Mouse (Mus musculus) neural tube, embryonic 11.5 days (tissue): ENCODE data around the gene Sppl2c. TPM values are rescaled to one million over a fixed set of nuclear protein-coding genes. Genes with fewer than 3 reads are reported as not detected.
"Not testable (repeated sequence)": the region's sequence is repeated elsewhere in the genome, so short reads cannot be mapped to it uniquely, and the experiment has no call there.

Experiments used
- ATAC-seq: fragments of 200-750 bp; cut with Nextera tagmentation; 2 replicates; pipeline ENCODE4 v1.8.0; 2017; ENCODE audit warnings: moderate number of reproducible peaks, mild to moderate bottlenecking, moderate TSS enrichment, moderate library complexity; ENCODE audit not compliant: insufficient read depth, low FRiP score, low TSS enrichment
- DNase-seq: peaks from one replicate; pipeline ENCODE4 v3.0.0-alpha.2; 2015; ENCODE audit warnings: low spot score
- H3K27ac ChIP-seq: fragments of 300-500 bp; sonication (generic); 2 replicates; pipeline ENCODE4 v1.5.1; 2014; ENCODE audit warnings: low read depth, mild to moderate bottlenecking, low read length
- H3K27me3 ChIP-seq: fragments of 300-500 bp; sonication (generic); 2 replicates; pipeline ENCODE4 v1.6.1; 2014; ENCODE audit warnings: mild to moderate bottlenecking, low read length, mixed read lengths; ENCODE audit not compliant: control insufficient read depth, insufficient read depth
- H3K36me3 ChIP-seq: fragments of 300-500 bp; sonication (generic); 2 replicates; pipeline ENCODE4 v1.6.1; 2014; ENCODE audit warnings: mild to moderate bottlenecking, low read length, moderate library complexity, mixed read lengths; ENCODE audit not compliant: control insufficient read depth, insufficient read depth
- H3K4me1 ChIP-seq: fragments of 300-500 bp; sonication (generic); 2 replicates; pipeline ENCODE4 v1.6.1; 2014; ENCODE audit warnings: low read length, mixed read lengths; ENCODE audit not compliant: control insufficient read depth, insufficient read depth
- H3K4me2 ChIP-seq: fragments of 300-500 bp; sonication (generic); 2 replicates; pipeline ENCODE4 v1.6.1; 2014; ENCODE audit warnings: low read depth, mild to moderate bottlenecking, moderate library complexity
- H3K4me3 ChIP-seq: fragments of 300-500 bp; sonication (generic); 2 replicates; pipeline ENCODE4 v1.5.1; 2014; ENCODE audit warnings: low read depth, low read length
- H3K9ac ChIP-seq: fragments of 300-500 bp; sonication (generic); 2 replicates; pipeline ENCODE4 v1.6.1; 2014; ENCODE audit warnings: mild to moderate bottlenecking, low read length
- H3K9me3 ChIP-seq: fragments of 300-500 bp; sonication (generic); 2 replicates; pipeline ENCODE4 v1.6.1; 2016; ENCODE audit warnings: low read length; ENCODE audit not compliant: control insufficient read depth
- WGBS: fragments of 180-500 bp; shearing (Covaris S2); extraction: QIAGEN DNeasy Blood & Tissue Kit; methylation state at CpG from one replicate; pipeline ENCODE4 v1.1.7; 2014; 5-methylcytosine and 5-hydroxymethylcytosine counted together
- polyA plus RNA-seq: library from polyadenylated mRNA; unstranded; fragments of >200 nt; fragmentation: Nextera tagmentation; extraction: Ambion mirVana; gene quantifications from 2 replicates; pipeline ENCODE4 v1.2.1, GENCODE M21; 2014

Gene Sppl2c
- polyA plus RNA-seq, 1 experiment from 2014 or later, result not detected

DNA sequence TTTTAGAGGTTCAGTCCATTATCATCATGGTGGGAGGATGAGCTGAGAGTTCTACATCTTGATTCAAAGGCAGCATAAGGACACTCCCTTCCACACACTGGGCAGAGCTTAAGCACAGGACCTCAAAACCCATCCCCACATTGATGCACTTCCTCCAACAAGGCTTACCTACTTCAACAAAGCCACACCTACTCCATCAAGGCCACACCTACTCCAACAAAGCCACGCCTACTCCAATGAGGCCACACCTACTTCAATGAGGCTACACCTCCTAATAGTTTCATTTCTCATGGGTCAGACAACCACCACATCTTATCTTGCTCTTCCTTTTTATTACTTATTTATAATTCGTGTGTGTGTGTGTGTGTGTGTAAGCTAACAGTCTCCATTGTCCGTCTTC, 22.9 kb downstream of the Sppl2c start:
- Histone ChIP-seq H3K27ac (no peak overlapping the region), H3K36me3 (no peaks in the 10 kb centered on the region), H3K27me3 (no peaks in the 10 kb centered on the region), H3K4me2 (no peak overlapping the region), H3K9me3 (no peaks in the 10 kb centered on the region), H3K4me1 (no peaks in the 10 kb centered on the region), H3K4me3 (no peak overlapping the region), H3K9ac (no peak overlapping the region)
- WGBS, result 79% methylated on average over 3 of the region's 3 CpGs
- no peak for ATAC-seq
- no peak for DNase-seq

DNA sequence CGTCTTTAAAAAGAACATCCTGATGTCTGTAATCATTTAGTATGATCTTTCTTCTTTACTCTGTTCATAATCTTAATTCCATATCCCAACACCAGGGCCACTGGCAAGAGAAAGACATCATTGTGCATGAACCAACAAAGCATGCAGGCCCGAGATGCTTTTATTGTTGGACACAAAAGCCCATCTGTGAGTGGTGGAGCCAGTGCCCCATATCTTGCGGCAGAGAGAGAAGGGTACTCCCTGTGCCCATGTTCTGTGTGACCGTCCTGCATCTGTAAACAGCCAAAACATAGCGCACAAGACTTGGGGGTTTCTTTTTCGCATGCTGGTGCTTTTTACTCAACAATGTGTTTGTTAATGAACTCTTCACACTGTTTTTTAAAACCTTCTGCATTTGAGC, 25.1 kb downstream of the Sppl2c start:
- DNase-seq, result no peak
- Histone ChIP-seq H3K27ac (no peak overlapping the region), H3K4me1 (peaks cover 2% of the 10 kb centered on the region; the same call in 1 of the 2 replicates), H3K4me3 (no peak overlapping the region), H3K9ac (no peak overlapping the region), H3K36me3 (no peaks in the 10 kb centered on the region), H3K9me3 (no peaks in the 10 kb centered on the region), H3K4me2 (no peak overlapping the region), H3K27me3 (no peaks in the 10 kb centered on the region)
- WGBS, result 82% methylated on average over 6 of the region's 6 CpGs
- ATAC-seq, result no peak

DNA sequence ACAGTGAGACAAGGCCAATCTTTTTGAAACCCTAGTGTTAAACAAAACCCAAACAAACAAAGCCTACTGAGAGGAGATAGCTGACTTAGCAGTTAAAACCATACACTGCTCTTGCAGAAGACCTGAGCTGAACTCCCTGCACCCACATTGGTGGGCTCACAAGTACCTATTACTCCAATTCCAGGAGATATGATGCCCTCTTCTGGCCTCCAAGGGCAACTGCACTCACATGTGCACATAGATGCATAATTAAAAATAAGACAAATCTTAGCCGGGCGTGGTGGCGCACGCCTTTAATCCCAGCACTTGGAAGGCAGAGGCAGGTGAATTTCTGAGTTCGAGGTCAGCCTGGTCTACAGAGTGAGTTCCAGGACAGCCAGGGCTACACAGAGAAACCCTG, 28.0 kb downstream of the Sppl2c start:
- not testable (repeated sequence) for H3K9ac ChIP-seq, DNase-seq, ATAC-seq, H3K27me3 ChIP-seq, H3K4me1 ChIP-seq, H3K9me3 ChIP-seq, H3K4me2 ChIP-seq, H3K36me3 ChIP-seq, H3K27ac ChIP-seq, H3K4me3 ChIP-seq
- WGBS, result 96% methylated on average over 5 of the region's 5 CpGs

DNA sequence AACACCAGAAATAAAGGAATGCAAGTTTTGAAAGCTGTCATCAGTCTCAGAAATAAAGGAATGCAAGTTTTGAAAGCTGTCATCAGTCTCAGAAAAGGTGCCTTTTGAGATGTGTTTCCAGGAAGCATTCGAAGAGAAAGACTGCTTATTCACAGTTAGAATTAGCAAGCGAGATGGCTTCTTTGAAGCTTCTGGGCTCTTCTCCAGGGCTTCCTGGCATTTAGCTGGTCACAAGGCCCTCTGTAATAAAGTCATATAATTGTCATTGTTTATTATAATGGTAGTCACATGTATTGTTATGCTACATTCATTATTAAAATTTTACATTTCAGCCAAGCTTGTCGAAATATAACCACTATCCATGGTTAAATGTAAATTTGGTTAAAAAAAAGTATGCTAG, 31.9 kb downstream of the Sppl2c start:
- Histone ChIP-seq H3K4me1 (peaks cover 2% of the 10 kb centered on the region; the same call in 1 of the 2 replicates), H3K4me3 (no peak overlapping the region), H3K9ac (no peak overlapping the region), H3K4me2 (no peak overlapping the region), H3K27ac (no peak overlapping the region), H3K36me3 (no peaks in the 10 kb centered on the region), H3K9me3 (no peaks in the 10 kb centered on the region), H3K27me3 (no peaks in the 10 kb centered on the region)
- DNase-seq (no peak), ATAC-seq (no peak)
- 86% methylated on average over 3 of the region's 3 CpGs for WGBS

DNA sequence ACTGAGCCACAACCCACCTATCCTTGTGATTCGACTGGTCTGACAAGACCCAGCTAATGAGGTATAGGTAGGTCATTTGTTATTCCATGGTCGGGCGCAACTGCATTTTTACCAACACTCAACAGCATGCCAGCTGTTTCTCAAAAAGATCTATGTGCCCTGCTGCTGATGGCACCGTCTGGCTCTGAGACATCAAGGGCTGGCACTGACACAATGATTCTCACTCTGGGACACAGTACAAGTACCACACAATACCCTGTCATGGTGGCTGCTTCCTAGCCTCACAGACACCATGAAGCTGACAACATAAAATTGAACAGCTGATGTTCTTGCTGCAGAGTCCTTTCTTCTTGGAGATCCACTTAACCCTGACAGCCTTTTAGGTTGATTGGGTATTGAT, 34.2 kb downstream of the Sppl2c start:
- H3K9me3 ChIP-seq, result no peaks in the 10 kb centered on the region
- H3K9ac ChIP-seq, result no peak overlapping the region
- no peaks in the 10 kb centered on the region for H3K4me1 ChIP-seq
- H3K4me2 ChIP-seq, result no peak overlapping the region
- no peak overlapping the region for H3K4me3 ChIP-seq
- H3K36me3 ChIP-seq, result no peaks in the 10 kb centered on the region
- 90% methylated on average over 4 of the region's 4 CpGs for WGBS
- ATAC-seq, result no peak
- DNase-seq, result no peak
- H3K27me3 ChIP-seq, result no peaks in the 10 kb centered on the region
- no peak overlapping the region for H3K27ac ChIP-seq

DNA sequence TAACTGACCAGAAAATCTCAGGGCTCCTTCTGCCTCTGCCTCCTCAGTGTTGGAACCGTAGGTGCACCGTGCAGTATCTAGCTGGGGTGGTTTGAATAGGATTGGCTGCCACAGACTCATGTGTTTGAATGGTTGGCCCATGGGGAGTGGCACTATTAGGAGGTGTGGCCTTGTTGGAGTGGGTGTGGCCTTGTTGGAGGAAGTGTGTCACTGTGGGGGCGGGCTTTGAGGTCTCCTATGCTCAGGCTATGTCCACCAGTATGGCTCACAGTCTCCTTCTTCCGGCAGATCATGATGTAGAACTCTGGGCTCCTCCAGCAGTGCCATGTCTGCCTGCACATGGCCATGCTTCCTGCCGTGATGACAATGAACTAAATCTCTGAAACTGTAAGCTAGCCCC, 35.6 kb downstream of the Sppl2c start:
- Histone ChIP-seq H3K4me1 (no peaks in the 10 kb centered on the region), H3K9me3 (no peaks in the 10 kb centered on the region), H3K27ac (no peak overlapping the region), H3K4me3 (no peak overlapping the region), H3K9ac (no peak overlapping the region), H3K27me3 (no peaks in the 10 kb centered on the region), H3K4me2 (no peak overlapping the region), H3K36me3 (no peaks in the 10 kb centered on the region)
- 79% methylated on average over 5 of the region's 5 CpGs for WGBS
- DNase-seq, result no peak
- ATAC-seq, result no peak

DNA sequence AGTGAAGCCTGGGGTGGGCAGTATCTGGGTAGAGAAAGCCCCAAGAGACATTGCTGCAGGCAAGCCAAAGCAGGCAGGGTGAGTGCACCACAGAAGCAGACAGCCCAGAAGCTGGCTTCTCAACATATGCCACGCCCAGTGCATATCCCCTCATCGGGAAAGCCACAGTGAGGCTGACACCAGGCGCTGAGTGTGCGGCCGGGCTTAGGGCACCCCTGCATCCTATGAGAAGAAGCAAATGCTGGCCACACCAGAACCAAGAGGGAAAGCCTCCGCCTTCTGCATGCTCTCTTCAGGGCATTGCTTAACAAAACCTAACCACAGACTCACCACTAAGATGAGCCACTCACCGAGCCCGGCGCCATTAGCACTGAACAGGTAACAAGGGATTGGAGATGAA, 37.2 kb downstream of the Sppl2c start:
- Histone ChIP-seq H3K4me2 (no peak overlapping the region), H3K9ac (no peak overlapping the region), H3K27ac (no peak overlapping the region), H3K27me3 (no peaks in the 10 kb centered on the region), H3K4me3 (no peak overlapping the region), H3K4me1 (no peaks in the 10 kb centered on the region), H3K36me3 (no peaks in the 10 kb centered on the region), H3K9me3 (no peaks in the 10 kb centered on the region)
- ATAC-seq, result no peak
- WGBS, result 81% methylated on average over 9 of the region's 9 CpGs
- no peak for DNase-seq

DNA sequence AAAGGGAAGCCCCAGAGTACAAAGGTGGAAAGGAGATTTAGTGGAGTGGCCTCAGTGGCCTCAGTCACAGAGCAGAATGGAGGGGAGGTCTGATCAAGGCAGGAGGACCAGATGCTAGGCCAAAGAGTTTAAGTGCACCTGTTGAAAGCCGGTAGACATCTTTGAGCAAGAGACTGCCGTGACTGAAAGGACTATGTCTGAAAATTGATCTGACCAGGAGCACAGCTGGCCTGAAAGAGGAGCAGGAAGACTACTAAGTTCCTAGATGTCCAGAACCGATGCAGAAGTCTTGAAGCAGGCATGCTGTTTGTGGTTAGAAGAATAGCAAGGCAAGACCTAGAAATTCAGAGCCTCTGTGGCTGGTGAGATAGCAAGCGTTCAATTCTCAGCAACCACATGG, 43.3 kb downstream of the Sppl2c start:
- no peak overlapping the region for H3K9ac ChIP-seq
- H3K9me3 ChIP-seq, result no peaks in the 10 kb centered on the region
- H3K4me2 ChIP-seq, result no peak overlapping the region
- H3K36me3 ChIP-seq, result no peaks in the 10 kb centered on the region
- H3K4me3 ChIP-seq, result no peak overlapping the region
- H3K27me3 ChIP-seq, result peaks cover 29% of the 10 kb centered on the region
- DNase-seq (no peak), ATAC-seq (no peak)
- WGBS, result 72% methylated on average over 4 of the region's 4 CpGs
- peaks cover 3% of the 10 kb centered on the region; the same call in 1 of the 2 replicates for H3K4me1 ChIP-seq
- H3K27ac ChIP-seq, result no peak overlapping the region

DNA sequence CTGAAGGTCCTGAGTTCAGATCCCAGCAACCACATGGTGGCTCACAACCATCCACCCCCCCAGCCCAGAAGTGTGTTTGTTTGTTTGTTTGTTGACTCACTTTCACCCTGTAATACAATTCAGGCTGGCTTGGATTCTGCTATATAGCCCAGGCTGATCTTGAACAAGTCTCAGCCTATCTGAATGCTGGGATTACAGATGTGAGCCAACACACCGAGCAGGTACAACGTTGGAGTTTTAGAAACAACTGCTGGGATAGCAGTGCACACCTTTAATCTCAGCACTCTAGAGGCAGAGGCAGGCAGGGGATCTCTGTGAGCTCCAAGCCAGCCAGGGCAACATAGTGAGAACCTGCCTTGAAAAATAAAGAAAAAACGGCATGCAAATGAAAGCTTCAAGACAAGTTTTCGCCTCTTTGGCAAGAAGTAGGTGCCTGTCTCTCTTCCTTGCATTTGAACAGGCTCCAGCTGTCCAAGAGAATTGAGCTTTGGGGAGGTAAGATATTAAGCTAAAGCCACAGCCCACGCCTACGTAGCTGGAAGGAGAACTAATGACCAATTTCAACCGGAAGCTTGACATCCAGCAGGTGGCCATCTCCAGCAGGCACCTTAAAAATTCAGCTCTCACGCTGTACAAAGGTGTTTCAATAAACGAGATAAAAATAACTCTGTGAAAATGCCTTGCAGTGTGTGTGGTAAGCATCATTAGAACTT, 44.1 kb downstream of the Sppl2c start:
- ATAC-seq, result no peak
- Histone ChIP-seq H3K4me2 (peak overlapping the region; percentile 93), H3K4me3 (peak overlapping the region; percentile 63), H3K9me3 (no peaks in the 10 kb centered on the region), H3K27me3 (peaks cover 33% of the 10 kb centered on the region), H3K9ac (peak overlapping the region; percentile 74), H3K4me1 (peaks cover 3% of the 10 kb centered on the region; the same call in 1 of the 2 replicates), H3K36me3 (no peaks in the 10 kb centered on the region), H3K27ac (no peak overlapping the region)
- WGBS, result 12% methylated on average over 9 of the region's 9 CpGs
- peak; percentile 37 for DNase-seq
